Mouse (Mus musculus): ENCODE measurements around the gene Wwc1. TPM values are rescaled to one million over a fixed set of nuclear protein-coding genes. Genes with fewer than 3 reads are reported as not detected.
"Not testable (repeated sequence)": the region's sequence is repeated elsewhere in the genome, so short reads cannot be mapped to it uniquely, and the experiment has no call there.

The Wwc1 gene
- polyA plus RNA-seq, 1 experiment from 2014 or later: 7.8 TPM

- Histone ChIP-seq H3K9ac (ENCODE audit: low read length) (no peak overlapping the region), H3K27ac (ENCODE audit: low read length) (no peak overlapping the region), H3K4me1 (replicated peaks; ENCODE audit: control insufficient read depth, insufficient read depth, low read length) (no peaks in the 10 kb centered on the region), H3K27me3 (ENCODE audit: control insufficient read depth, insufficient read depth, low read depth, low read length) (no peaks in the 10 kb centered on the region), H3K36me3 (ENCODE audit: control insufficient read depth, insufficient read depth, low read length) (peaks cover 2% of the 10 kb centered on the region; the same call in 1 of the 2 replicates), H3K9me3 (ENCODE audit: control insufficient read depth, low read length) (no peaks in the 10 kb centered on the region), H3K4me2 (ENCODE audit: low read depth, low read length) (no peak overlapping the region), H3K4me3 (ENCODE audit: low read length) (no peak overlapping the region)
- WGBS: 69% methylated on average over 12 of the region's 12 CpGs
- ATAC-seq (ENCODE audit: low read depth): no peak
Observed at GRCm38 (mm10) chr11:35857395-35858067, 122.8 kb downstream of the Wwc1 start.

GRCm38 (mm10) chr11:35856359-35857040, 123.8 kb downstream of the Wwc1 start:
- Histone ChIP-seq H3K4me2 (ENCODE audit: low read depth, low read length) (no peak overlapping the region), H3K27ac (ENCODE audit: low read length) (no peak overlapping the region), H3K36me3 (ENCODE audit: control insufficient read depth, insufficient read depth, low read length) (peaks cover 5% of the 10 kb centered on the region; the same call in 1 of the 2 replicates), H3K9ac (ENCODE audit: low read length) (no peak overlapping the region), H3K4me1 (replicated peaks; ENCODE audit: control insufficient read depth, insufficient read depth, low read length) (no peaks in the 10 kb centered on the region), H3K27me3 (ENCODE audit: control insufficient read depth, insufficient read depth, low read depth, low read length) (no peaks in the 10 kb centered on the region), H3K4me3 (ENCODE audit: low read length) (no peak overlapping the region), H3K9me3 (ENCODE audit: control insufficient read depth, low read length) (no peaks in the 10 kb centered on the region)
- no peak for ATAC-seq (ENCODE audit: low read depth)
- 60% methylated on average over 11 of the region's 11 CpGs for WGBS

GRCm38 (mm10) chr11:35855567-35855966, 124.8 kb downstream of the Wwc1 start:
- Histone ChIP-seq H3K4me2 (ENCODE audit: low read depth, low read length) (no peak overlapping the region), H3K36me3 (ENCODE audit: control insufficient read depth, insufficient read depth, low read length) (peaks cover 5% of the 10 kb centered on the region; the same call in 1 of the 2 replicates), H3K27me3 (ENCODE audit: control insufficient read depth, insufficient read depth, low read depth, low read length) (no peaks in the 10 kb centered on the region), H3K9me3 (ENCODE audit: control insufficient read depth, low read length) (no peaks in the 10 kb centered on the region), H3K4me1 (replicated peaks; ENCODE audit: control insufficient read depth, insufficient read depth, low read length) (no peaks in the 10 kb centered on the region), H3K4me3 (ENCODE audit: low read length) (no peak overlapping the region), H3K27ac (ENCODE audit: low read length) (no peak overlapping the region), H3K9ac (ENCODE audit: low read length) (no peak overlapping the region)
- no peak for ATAC-seq (ENCODE audit: low read depth)
- WGBS: 77% methylated on average over 7 of the region's 9 CpGs

- Histone ChIP-seq H3K27me3 (ENCODE audit: control insufficient read depth, insufficient read depth, low read depth, low read length) (no peaks in the 10 kb centered on the region), H3K4me2 (ENCODE audit: low read depth, low read length) (no peak overlapping the region), H3K27ac (ENCODE audit: low read length) (no peak overlapping the region), H3K9me3 (ENCODE audit: control insufficient read depth, low read length) (no peaks in the 10 kb centered on the region), H3K36me3 (ENCODE audit: control insufficient read depth, insufficient read depth, low read length) (peaks cover 5% of the 10 kb centered on the region; the same call in 1 of the 2 replicates), H3K4me3 (ENCODE audit: low read length) (no peak overlapping the region), H3K9ac (ENCODE audit: low read length) (no peak overlapping the region), H3K4me1 (replicated peaks; ENCODE audit: control insufficient read depth, insufficient read depth, low read length) (no peaks in the 10 kb centered on the region)
- no peak for ATAC-seq (ENCODE audit: low read depth)
- 78% methylated on average over 5 of the region's 5 CpGs for WGBS
Observed at GRCm38 (mm10) chr11:35854941-35855340, 125.4 kb downstream of the Wwc1 start.

- H3K4me3 ChIP-seq (ENCODE audit: low read length): no peak overlapping the region
- H3K27ac ChIP-seq (ENCODE audit: low read length): no peak overlapping the region
- 95% methylated on average over 4 of the region's 4 CpGs for WGBS
- H3K9me3 ChIP-seq (ENCODE audit: control insufficient read depth, low read length): no peaks in the 10 kb centered on the region
- peaks cover 7% of the 10 kb centered on the region; the same call in 1 of the 2 replicates for H3K36me3 ChIP-seq (ENCODE audit: control insufficient read depth, insufficient read depth, low read length)
- H3K9ac ChIP-seq (ENCODE audit: low read length): no peak overlapping the region
- no peaks in the 10 kb centered on the region for H3K27me3 ChIP-seq (ENCODE audit: control insufficient read depth, insufficient read depth, low read depth, low read length)
- no peak overlapping the region for H3K4me2 ChIP-seq (ENCODE audit: low read depth, low read length)
- H3K4me1 ChIP-seq (replicated peaks; ENCODE audit: control insufficient read depth, insufficient read depth, low read length): no peaks in the 10 kb centered on the region
- no peak for ATAC-seq (ENCODE audit: low read depth)
Observed at GRCm38 (mm10) chr11:35853651-35854050, 126.7 kb downstream of the Wwc1 start.

GRCm38 (mm10) chr11:35852731-35853130, 127.6 kb downstream of the Wwc1 start:
- no peak overlapping the region for H3K27ac ChIP-seq (ENCODE audit: low read length)
- no peaks in the 10 kb centered on the region for H3K9me3 ChIP-seq (ENCODE audit: control insufficient read depth, low read length)
- no peaks in the 10 kb centered on the region for H3K27me3 ChIP-seq (ENCODE audit: control insufficient read depth, insufficient read depth, low read depth, low read length)
- ATAC-seq (ENCODE audit: low read depth): no peak
- H3K36me3 ChIP-seq (ENCODE audit: control insufficient read depth, insufficient read depth, low read length): peaks cover 7% of the 10 kb centered on the region; the same call in 1 of the 2 replicates
- H3K4me2 ChIP-seq (ENCODE audit: low read depth, low read length): no peak overlapping the region
- 56% methylated on average over 4 of the region's 4 CpGs for WGBS
- H3K4me3 ChIP-seq (ENCODE audit: low read length): no peak overlapping the region
- H3K4me1 ChIP-seq (replicated peaks; ENCODE audit: control insufficient read depth, insufficient read depth, low read length): no peaks in the 10 kb centered on the region
- H3K9ac ChIP-seq (ENCODE audit: low read length): no peak overlapping the region

GRCm38 (mm10) chr11:35844299-35844698, 136.0 kb downstream of the Wwc1 start:
- ATAC-seq (ENCODE audit: low read depth): no peak
- 85% methylated on average over 9 of the region's 9 CpGs for WGBS
- H3K4me2 ChIP-seq (ENCODE audit: low read depth, low read length): no peak overlapping the region
- no peak overlapping the region for H3K27ac ChIP-seq (ENCODE audit: low read length)
- H3K4me3 ChIP-seq (ENCODE audit: low read length): no peak overlapping the region
- peaks cover 5% of the 10 kb centered on the region for H3K36me3 ChIP-seq (ENCODE audit: control insufficient read depth, insufficient read depth, low read length)
- H3K9ac ChIP-seq (ENCODE audit: low read length): no peak overlapping the region
- no peaks in the 10 kb centered on the region for H3K9me3 ChIP-seq (ENCODE audit: control insufficient read depth, low read length)
- no peaks in the 10 kb centered on the region for H3K4me1 ChIP-seq (replicated peaks; ENCODE audit: control insufficient read depth, insufficient read depth, low read length)
- H3K27me3 ChIP-seq (ENCODE audit: control insufficient read depth, insufficient read depth, low read depth, low read length): no peaks in the 10 kb centered on the region

- not testable (repeated sequence) for H3K4me1 ChIP-seq (replicated peaks; ENCODE audit: control insufficient read depth, insufficient read depth, low read length); H3K9me3 ChIP-seq (ENCODE audit: control insufficient read depth, low read length); ATAC-seq (ENCODE audit: low read depth); H3K27me3 ChIP-seq (ENCODE audit: control insufficient read depth, insufficient read depth, low read depth, low read length); H3K9ac ChIP-seq (ENCODE audit: low read length); H3K4me3 ChIP-seq (ENCODE audit: low read length); H3K36me3 ChIP-seq (ENCODE audit: control insufficient read depth, insufficient read depth, low read length); H3K27ac ChIP-seq (ENCODE audit: low read length); H3K4me2 ChIP-seq (ENCODE audit: low read depth, low read length)
- WGBS: 77% methylated on average over 4 of the region's 4 CpGs
Observed at GRCm38 (mm10) chr11:35842560-35842959, 137.8 kb downstream of the Wwc1 start.

- no peaks in the 10 kb centered on the region for H3K27me3 ChIP-seq (ENCODE audit: control insufficient read depth, insufficient read depth, low read depth, low read length)
- H3K9me3 ChIP-seq (ENCODE audit: control insufficient read depth, low read length): no peaks in the 10 kb centered on the region
- peaks cover 3% of the 10 kb centered on the region; the same call in 1 of the 2 replicates for H3K4me1 ChIP-seq (replicated peaks; ENCODE audit: control insufficient read depth, insufficient read depth, low read length)
- peaks cover 5% of the 10 kb centered on the region for H3K36me3 ChIP-seq (ENCODE audit: control insufficient read depth, insufficient read depth, low read length)
- WGBS: 88% methylated on average over 21 of the region's 21 CpGs
- ATAC-seq (ENCODE audit: low read depth): no peak
- no peak overlapping the region for H3K27ac ChIP-seq (ENCODE audit: low read length)
- H3K4me3 ChIP-seq (ENCODE audit: low read length): no peak overlapping the region
- no peak overlapping the region for H3K4me2 ChIP-seq (ENCODE audit: low read depth, low read length)
- H3K9ac ChIP-seq (ENCODE audit: low read length): no peak overlapping the region
Observed at GRCm38 (mm10) chr11:35841738-35842325, 138.5 kb downstream of the Wwc1 start.

Data from lung, embryonic 16.5 days (tissue).